Mouse (Mus musculus) neural tube, embryonic 14.5 days (tissue): ENCODE measurements around the gene Dmrt1. TPM values are rescaled to one million over a fixed set of nuclear protein-coding genes. Genes with fewer than 3 reads are reported as not detected.

Experiments used
- ATAC-seq: fragments of 200-750 bp; cut with Nextera tagmentation; 2 replicates; pipeline ENCODE4 v1.8.0; 2017; ENCODE audit warnings: low read depth, mild to moderate bottlenecking, moderate TSS enrichment, moderate library complexity
- H3K27ac ChIP-seq: fragments of 300-500 bp; sonication (generic); 2 replicates; pipeline ENCODE4 v1.5.1; 2014; ENCODE audit warnings: low read depth, mild to moderate bottlenecking, control low read depth, low read length, moderate library complexity, mixed read lengths
- H3K27me3 ChIP-seq: fragments of 300-500 bp; sonication (generic); 2 replicates; pipeline ENCODE4 v1.6.1; 2014; ENCODE audit warnings: low read length; ENCODE audit not compliant: control insufficient read depth, insufficient read depth
- H3K36me3 ChIP-seq: fragments of 300-500 bp; sonication (generic); 2 replicates; pipeline ENCODE4 v1.6.1; 2014; ENCODE audit warnings: low read length, mixed read lengths; ENCODE audit not compliant: control insufficient read depth, insufficient read depth
- H3K4me1 ChIP-seq: fragments of 300-500 bp; sonication (generic); 2 replicates; pipeline ENCODE4 v1.6.1; 2014; ENCODE audit warnings: low read length; ENCODE audit not compliant: control insufficient read depth, insufficient read depth
- H3K4me2 ChIP-seq: fragments of 300-500 bp; sonication (generic); 2 replicates; pipeline ENCODE4 v1.6.1; 2014; ENCODE audit warnings: mild to moderate bottlenecking, low read depth, low read length, control low read depth
- H3K4me3 ChIP-seq: fragments of 300-500 bp; sonication (generic); 2 replicates; pipeline ENCODE4 v1.5.1; 2014; ENCODE audit warnings: low read depth, low read length, control low read depth, mixed read lengths
- H3K9ac ChIP-seq: fragments of 300-500 bp; sonication (generic); replicated peaks from 2 replicates; pipeline ENCODE4 v1.6.1; 2014; ENCODE audit warnings: low read depth, mild to moderate bottlenecking, control low read depth, low read length, mixed read lengths
- H3K9me3 ChIP-seq: fragments of 300-500 bp; sonication (generic); 2 replicates; pipeline ENCODE4 v1.6.1; 2016; ENCODE audit warnings: low read length; ENCODE audit not compliant: control insufficient read depth
- WGBS: fragments of 180-500 bp; shearing (Covaris S2); extraction: QIAGEN DNeasy Blood & Tissue Kit; methylation state at CpG from one replicate; pipeline ENCODE4 v1.1.7; 2014; 5-methylcytosine and 5-hydroxymethylcytosine counted together
- polyA plus RNA-seq: library from polyadenylated mRNA; unstranded; fragments of >200 nt; fragmentation: Nextera tagmentation; extraction: Ambion mirVana; gene quantifications from 2 replicates; pipeline ENCODE4 v1.2.1, GENCODE M21; 2014

Dmrt1 gene
- polyA plus RNA-seq, 1 experiment from 2014 or later = not detected

GRCm38 (mm10) chr19:25597717-25598232, 92.4 kb downstream of the Dmrt1 start:
- Histone ChIP-seq H3K9me3 (no peaks in the 10 kb centered on the region), H3K27ac (no peak overlapping the region), H3K36me3 (no peaks in the 10 kb centered on the region), H3K4me3 (no peak overlapping the region), H3K4me2 (no peak overlapping the region), H3K27me3 (peaks cover 46% of the 10 kb centered on the region), H3K4me1 (no peaks in the 10 kb centered on the region), H3K9ac (no peak overlapping the region)
- 79% methylated on average over 3 of the region's 3 CpGs for WGBS
- ATAC-seq = no peak

GRCm38 (mm10) chr19:25598626-25599025, 93.2 kb downstream of the Dmrt1 start:
- H3K4me1 ChIP-seq = no peaks in the 10 kb centered on the region
- WGBS = 22% methylated on average over 4 of the region's 4 CpGs
- H3K9ac ChIP-seq = no peak overlapping the region

GRCm38 (mm10) chr19:25601966-25602365, 96.5 kb downstream of the Dmrt1 start:
- Histone ChIP-seq H3K4me2 (no peak overlapping the region), H3K36me3 (no peaks in the 10 kb centered on the region), H3K4me3 (no peak overlapping the region), H3K4me1 (0 out of 2 replicates have a peak, but pooled peaks cover 4% of the 10 kb centered on the region), H3K27ac (no peak overlapping the region), H3K9ac (no peak overlapping the region), H3K9me3 (no peaks in the 10 kb centered on the region), H3K27me3 (peaks cover 65% of the 10 kb centered on the region)
- ATAC-seq = no peak
- WGBS = 3% methylated on average over 8 of the region's 8 CpGs

More at GRCm38 (mm10) chr19:25598626-25599025, 93.2 kb downstream of the Dmrt1 start:
- H3K27ac ChIP-seq = no peak overlapping the region
- no peak overlapping the region for H3K4me3 ChIP-seq
- no peak for ATAC-seq
- no peaks in the 10 kb centered on the region for H3K9me3 ChIP-seq
- no peak overlapping the region for H3K4me2 ChIP-seq
- no peaks in the 10 kb centered on the region for H3K36me3 ChIP-seq
- H3K27me3 ChIP-seq = peaks cover 51% of the 10 kb centered on the region

GRCm38 (mm10) chr19:25607461-25608205, 102.2 kb downstream of the Dmrt1 start:
- H3K4me3 ChIP-seq = no peak overlapping the region
- no peak overlapping the region for H3K4me2 ChIP-seq
- peaks cover 14% of the 10 kb centered on the region for H3K4me1 ChIP-seq
- no peaks in the 10 kb centered on the region for H3K9me3 ChIP-seq
- H3K27ac ChIP-seq = no peak overlapping the region
- no peak overlapping the region for H3K9ac ChIP-seq
- ATAC-seq = no peak
- under 1% methylated on average over 21 of the region's 21 CpGs for WGBS
- peaks cover 51% of the 10 kb centered on the region for H3K27me3 ChIP-seq
- no peaks in the 10 kb centered on the region for H3K36me3 ChIP-seq

- peaks cover 55% of the 10 kb centered on the region for H3K27me3 ChIP-seq
- no peak overlapping the region for H3K27ac ChIP-seq
- no peak overlapping the region for H3K9ac ChIP-seq
- H3K4me3 ChIP-seq = no peak overlapping the region
- no peaks in the 10 kb centered on the region for H3K9me3 ChIP-seq
- no peaks in the 10 kb centered on the region for H3K36me3 ChIP-seq
- no peak for ATAC-seq
- WGBS = under 1% methylated on average over 7 of the region's 7 CpGs
- peaks cover 14% of the 10 kb centered on the region for H3K4me1 ChIP-seq
- no peak overlapping the region for H3K4me2 ChIP-seq
These were observed 102.8 kb downstream of the Dmrt1 start for GRCm38 (mm10) chr19:25608206-25608580.

GRCm38 (mm10) chr19:25608961-25609850, 103.8 kb downstream of the Dmrt1 start:
- no peak for ATAC-seq
- no peak overlapping the region for H3K27ac ChIP-seq
- under 1% methylated on average over 33 of the region's 33 CpGs for WGBS
- H3K27me3 ChIP-seq = peaks cover 56% of the 10 kb centered on the region
- H3K4me1 ChIP-seq = peaks cover 14% of the 10 kb centered on the region
- H3K9ac ChIP-seq = no peak overlapping the region
- no peak overlapping the region for H3K4me3 ChIP-seq
- H3K4me2 ChIP-seq = no peak overlapping the region
- no peaks in the 10 kb centered on the region for H3K36me3 ChIP-seq
- no peaks in the 10 kb centered on the region for H3K9me3 ChIP-seq

GRCm38 (mm10) chr19:25610015-25610410, 104.6 kb downstream of the Dmrt1 start, which contains the start of gene Dmrt3:
TSS of gene Dmrt3 (plus strand) at chr19:25610301.
- ATAC-seq = 0 out of 2 replicates have a peak, but pooled peaks have one; percentile 25
- H3K27me3 ChIP-seq = peaks cover 59% of the 10 kb centered on the region
- WGBS = 0% methylated on average over 23 of the region's 29 CpGs
- no peaks in the 10 kb centered on the region for H3K36me3 ChIP-seq
- H3K27ac ChIP-seq = no peak within 1 kb of the TSS
- peak within 1 kb of the TSS; percentile 10; the same call in 1 of the 2 replicates for H3K4me3 ChIP-seq
- H3K4me1 ChIP-seq = peaks cover 14% of the 10 kb centered on the region
- peak within 1 kb of the TSS; percentile 16 for H3K4me2 ChIP-seq
- H3K9me3 ChIP-seq = no peaks in the 10 kb centered on the region
- H3K9ac ChIP-seq = no peak within 1 kb of the TSS

- Histone ChIP-seq H3K9ac (no peak overlapping the region), H3K9me3 (no peaks in the 10 kb centered on the region), H3K27me3 (peaks cover 63% of the 10 kb centered on the region), H3K4me2 (peak overlapping the region; percentile 16), H3K36me3 (no peaks in the 10 kb centered on the region), H3K4me1 (peaks cover 14% of the 10 kb centered on the region), H3K4me3 (peak overlapping the region; percentile 10; the same call in 1 of the 2 replicates), H3K27ac (no peak overlapping the region)
- WGBS = 0% methylated on average over 60 of the region's 71 CpGs
- ATAC-seq = peak; percentile 44; the same call in 1 of the 2 replicates
These were observed 105.1 kb downstream of the Dmrt1 start for GRCm38 (mm10) chr19:25610411-25611111.
